Mouse (Mus musculus) activated CD4-positive, CD25-positive, alpha-beta regulatory T cell, adult 4 months (primary cell): Measurements from ENCODE around the gene Sytl3. TPM values are rescaled to one million over a fixed set of nuclear protein-coding genes. Genes with fewer than 3 reads are reported as not detected.

Source experiments
- ATAC-seq: one replicate; pipeline ENCODE4 v1.8.0; 2017
- polyA plus RNA-seq, 2 experiments: library from polyadenylated mRNA; unstranded; fragments of 100-300 nt; shearing (Covaris generic); gene quantifications; one replicate each; pipeline ENCODE4 v1.2.1; 2017

The Sytl3 gene
- polyA plus RNA-seq, 2 experiments from 2014 or later: 2.9 to 6.2 TPM

- ATAC-seq: no peak
These were observed 100.0 kb downstream of the Sytl3 start for GRCm38 (mm10) chr17:6758845-6759244.

GRCm38 (mm10) chr17:6759717-6760292, 100.9 kb downstream of the Sytl3 start:
- ATAC-seq: no peak

DNA sequence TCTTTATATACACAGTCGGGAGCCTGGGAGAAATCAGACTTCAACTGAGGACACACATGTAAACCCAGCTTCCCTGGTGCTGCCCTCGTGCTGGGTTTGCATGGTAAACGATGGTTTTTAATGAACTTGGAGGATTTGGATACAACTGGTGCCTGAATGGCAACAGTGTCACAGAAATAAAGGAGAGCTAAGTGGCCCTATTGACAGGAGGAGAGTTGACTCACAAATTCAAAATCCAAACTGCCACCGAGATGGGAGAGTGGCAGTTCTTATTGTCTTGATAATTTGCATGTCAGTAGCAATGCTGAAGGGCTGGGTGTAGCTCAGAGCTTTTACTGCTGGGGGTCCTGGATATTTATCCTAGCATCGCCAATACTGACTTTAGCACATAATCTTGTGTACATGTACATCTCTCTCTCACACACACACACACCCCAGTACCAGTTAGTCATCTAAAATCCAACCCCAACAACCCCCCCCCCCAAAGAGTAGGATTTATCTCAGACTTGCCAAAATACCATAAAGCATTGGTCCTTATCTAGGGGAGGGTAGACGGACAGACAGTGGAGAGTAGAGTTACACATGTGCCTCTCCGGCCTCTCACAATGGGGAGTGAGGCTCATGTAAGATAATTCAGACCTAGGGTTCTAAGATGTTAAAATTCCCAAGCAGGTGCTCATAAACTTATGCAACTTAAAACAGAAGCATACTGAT, 104.8 kb downstream of the Sytl3 start:
- no peak for ATAC-seq

DNA sequence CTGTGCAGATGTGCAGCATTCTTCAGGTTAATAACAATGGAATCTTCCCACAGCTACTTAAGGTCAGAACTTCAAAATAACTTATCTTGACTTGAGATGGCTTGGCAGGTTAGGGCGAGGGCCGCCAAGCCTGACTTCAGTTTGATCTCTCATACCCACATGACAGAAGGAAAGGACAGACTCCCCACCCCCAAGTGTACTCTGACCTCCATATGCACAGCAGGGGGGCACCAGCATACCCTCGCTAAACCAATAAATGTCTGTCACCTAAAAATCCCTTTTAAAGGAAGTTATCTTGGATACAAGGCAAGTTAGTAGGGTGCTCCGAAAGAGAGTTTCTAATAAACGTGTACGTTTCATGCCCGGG, 105.3 kb downstream of the Sytl3 start:
- no peak for ATAC-seq

DNA sequence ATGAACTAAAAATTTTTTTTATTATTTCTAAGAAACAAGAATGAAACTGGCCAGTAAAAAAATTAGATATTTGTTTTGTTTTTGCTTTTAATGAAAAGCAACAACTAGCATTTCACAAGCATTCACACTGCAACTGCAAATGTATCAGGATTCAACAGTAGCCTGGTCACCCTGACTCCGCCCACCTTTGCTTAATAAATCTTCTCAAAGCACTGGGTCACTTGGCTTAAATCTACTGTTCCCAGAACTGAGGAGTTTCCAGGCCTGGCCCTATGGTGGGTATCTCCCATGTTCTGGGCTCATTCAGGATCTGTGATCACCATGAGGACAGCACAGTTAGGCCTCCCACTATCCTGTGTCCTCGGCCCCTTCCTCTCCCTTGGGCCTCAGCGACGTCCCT, 105.8 kb downstream of the Sytl3 start:
- ATAC-seq: no peak

- peak; percentile 29 for ATAC-seq
These were observed 107.0 kb downstream of the Sytl3 start for GRCm38 (mm10) chr17:6765886-6766285.

DNA sequence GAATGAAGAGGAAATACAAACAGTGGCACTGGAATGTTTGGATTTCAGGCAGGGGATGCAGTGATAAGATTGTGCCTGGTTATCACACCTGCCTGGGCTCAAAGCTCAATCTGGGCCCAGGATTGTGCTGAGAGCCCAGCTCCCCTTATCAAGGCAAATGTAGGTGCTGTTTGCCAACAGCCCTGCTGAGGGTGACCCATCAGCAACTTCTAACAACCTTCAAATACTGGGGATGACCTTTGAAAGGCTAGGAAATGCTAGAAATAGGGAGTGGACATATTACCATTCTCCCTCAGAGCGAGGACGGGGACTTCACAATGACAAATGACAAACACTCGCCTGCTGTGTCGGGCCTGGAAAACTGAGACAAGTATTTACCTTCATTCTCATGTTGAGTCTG, 107.9 kb downstream of the Sytl3 start:
- ATAC-seq: no peak

GRCm38 (mm10) chr17:6767771-6768170, 108.9 kb downstream of the Sytl3 start:
- no peak for ATAC-seq

DNA sequence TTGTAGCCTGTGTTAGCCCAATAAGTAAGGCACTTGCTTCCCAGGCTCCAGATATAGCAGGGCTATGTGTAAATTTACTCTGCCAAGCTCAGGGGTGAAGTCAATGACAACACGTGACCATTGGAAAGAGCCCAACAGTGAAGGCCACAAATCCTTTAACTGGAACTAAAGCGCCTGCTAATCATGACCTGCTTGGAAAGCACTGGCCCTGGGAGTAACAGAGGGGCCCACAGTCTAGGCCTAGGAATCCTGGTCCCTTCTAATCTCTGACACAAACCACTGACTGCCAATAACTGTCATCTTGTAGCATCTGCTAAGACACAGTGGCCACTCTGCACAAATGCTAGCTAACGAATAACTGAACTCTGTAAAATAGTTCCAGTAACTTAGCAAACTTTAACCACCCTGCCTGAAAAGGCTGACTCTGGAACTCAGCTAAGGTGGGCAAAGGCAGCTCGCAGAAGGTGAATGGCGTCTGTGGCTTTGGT, 109.5 kb downstream of the Sytl3 start:
- no peak for ATAC-seq

- no peak for ATAC-seq
These were observed 110.7 kb downstream of the Sytl3 start for GRCm38 (mm10) chr17:6769602-6770001.

DNA sequence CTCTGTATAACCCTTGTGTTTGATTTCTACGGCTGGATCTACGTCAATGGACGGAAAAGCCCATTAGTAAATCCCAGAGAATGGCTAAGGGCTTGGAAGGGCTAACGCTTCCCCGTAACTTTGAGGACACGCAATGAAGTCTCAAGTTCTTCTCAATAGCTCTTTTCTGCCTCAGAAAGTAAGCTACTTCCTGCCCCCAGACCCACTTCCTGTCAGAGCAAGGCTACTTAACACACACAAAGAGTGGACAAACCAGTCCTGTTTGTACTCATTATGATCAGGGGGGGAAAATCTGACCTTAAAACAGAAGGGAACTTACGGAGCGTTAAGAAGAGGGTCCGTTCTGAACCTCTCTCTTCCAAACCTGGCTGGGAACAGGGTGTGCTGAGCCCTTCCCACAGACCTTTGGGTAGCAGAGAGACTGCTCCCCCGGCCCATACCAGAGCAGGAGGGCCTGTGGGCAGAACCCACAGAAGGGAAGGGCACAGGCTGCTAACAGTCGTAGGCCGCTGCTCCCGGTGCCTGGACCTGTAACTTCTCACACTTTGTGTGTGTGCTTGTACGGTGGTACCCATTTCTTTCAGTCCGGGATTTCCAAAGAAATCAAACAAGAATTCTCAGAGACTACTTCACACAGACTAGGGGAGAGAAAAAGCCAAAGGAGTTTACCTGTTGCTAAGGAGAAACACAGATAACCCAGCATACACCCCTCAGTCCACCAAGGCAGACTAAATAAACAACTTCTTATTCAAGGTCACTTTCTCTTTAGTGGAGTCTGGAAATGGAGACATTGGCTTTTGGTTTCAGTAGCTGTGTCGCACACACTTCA, 113.0 kb downstream of the Sytl3 start:
- peak; percentile 62 for ATAC-seq

GRCm38 (mm10) chr17:6772490-6772773, 113.5 kb downstream of the Sytl3 start:
- ATAC-seq: no peak

GRCm38 (mm10) chr17:6773249-6773966, 114.5 kb downstream of the Sytl3 start:
- no peak for ATAC-seq

GRCm38 (mm10) chr17:6775221-6775620, 116.3 kb downstream of the Sytl3 start:
- ATAC-seq: no peak

- no peak for ATAC-seq
These were observed 116.8 kb downstream of the Sytl3 start for GRCm38 (mm10) chr17:6775671-6776070.

- ATAC-seq: no peak
These were observed 117.2 kb downstream of the Sytl3 start for GRCm38 (mm10) chr17:6776123-6776522.

GRCm38 (mm10) chr17:6776576-6776975, 117.7 kb downstream of the Sytl3 start:
- no peak for ATAC-seq

- no peak for ATAC-seq
These were observed 118.2 kb downstream of the Sytl3 start for GRCm38 (mm10) chr17:6777061-6777460.

GRCm38 (mm10) chr17:6777629-6778331, 118.9 kb downstream of the Sytl3 start:
- peak; percentile 45 for ATAC-seq

GRCm38 (mm10) chr17:6778332-6778683, 119.4 kb downstream of the Sytl3 start:
- ATAC-seq: peak; percentile 50

GRCm38 (mm10) chr17:6778771-6779509, 120.0 kb downstream of the Sytl3 start:
- ATAC-seq: no peak

GRCm38 (mm10) chr17:6779632-6780031, 120.7 kb downstream of the Sytl3 start:
- no peak for ATAC-seq
